Mouse (Mus musculus): ENCODE results near the gene Hdac7. TPM values are rescaled to one million over a fixed set of nuclear protein-coding genes. Genes with fewer than 3 reads are reported as not detected.
"Not testable (repeated sequence)": the region's sequence is repeated elsewhere in the genome, so short reads cannot be mapped to it uniquely, and the experiment has no call there.

The Hdac7 gene
- polyA plus RNA-seq, 1 experiment from 2014 or later = 24.1 TPM

DNA sequence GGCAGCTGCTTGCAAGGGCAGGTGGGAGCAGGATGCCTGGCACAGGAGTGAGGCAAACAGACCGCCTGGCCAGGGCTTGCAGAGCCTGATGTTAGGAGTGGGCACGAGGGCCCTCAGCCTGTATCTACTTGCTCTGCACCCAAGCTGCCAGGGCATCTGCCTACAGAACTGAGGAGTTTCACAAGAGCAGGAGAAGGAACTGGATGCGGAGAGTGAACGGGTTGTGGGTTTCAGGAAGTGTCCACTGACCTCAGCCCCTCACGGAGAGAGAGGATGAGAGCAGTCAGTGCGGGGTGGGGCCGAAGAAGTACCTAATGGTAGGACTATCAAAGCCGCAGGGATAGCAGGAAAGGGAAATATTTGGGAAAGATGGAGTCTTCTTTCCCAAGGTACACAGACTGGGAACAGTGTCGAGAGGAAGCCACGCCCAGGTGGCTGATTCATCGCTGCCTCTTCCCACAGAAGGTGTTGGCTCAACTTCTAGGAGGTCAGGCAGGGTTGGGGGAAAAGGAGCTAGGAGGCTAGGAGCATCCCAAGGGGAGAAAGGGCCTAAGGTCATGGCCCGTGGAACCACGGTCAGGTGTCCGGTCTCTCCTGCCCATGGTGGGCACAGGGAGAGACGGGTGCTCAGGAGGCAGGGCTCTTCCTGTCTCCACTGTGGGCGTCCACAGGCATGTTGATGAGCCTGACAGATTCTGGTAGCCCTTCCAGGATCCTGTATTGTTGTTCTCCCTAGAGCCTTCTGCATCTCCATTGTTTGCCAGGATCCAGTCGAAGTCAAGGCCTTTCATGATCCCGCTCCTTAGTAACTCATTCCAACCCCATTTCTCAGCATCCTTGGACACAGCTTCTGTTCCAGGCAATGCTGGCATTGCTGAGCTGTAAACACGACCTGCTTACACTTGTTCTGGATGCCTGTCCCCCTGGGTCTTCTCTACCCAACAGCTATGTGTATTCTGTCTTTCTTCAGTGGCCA is 27.0 kb upstream of the Hdac7 start:
- Histone ChIP-seq H3K27me3 (no peaks in the 10 kb centered on the region), H3K4me1 (no peaks in the 10 kb centered on the region), H3K9ac (no peak overlapping the region), H3K4me2 (no peak overlapping the region), H3K36me3 (replicated peaks) (no peaks in the 10 kb centered on the region), H3K27ac (no peak overlapping the region), H3K9me3 (peaks cover 3% of the 10 kb centered on the region; the same call in 1 of the 2 replicates), H3K4me3 (replicated peaks) (no peak overlapping the region)
- no peak for ATAC-seq (ENCODE audit: low FRiP score)
- WGBS = 88% methylated on average over 19 of the region's 19 CpGs

DNA sequence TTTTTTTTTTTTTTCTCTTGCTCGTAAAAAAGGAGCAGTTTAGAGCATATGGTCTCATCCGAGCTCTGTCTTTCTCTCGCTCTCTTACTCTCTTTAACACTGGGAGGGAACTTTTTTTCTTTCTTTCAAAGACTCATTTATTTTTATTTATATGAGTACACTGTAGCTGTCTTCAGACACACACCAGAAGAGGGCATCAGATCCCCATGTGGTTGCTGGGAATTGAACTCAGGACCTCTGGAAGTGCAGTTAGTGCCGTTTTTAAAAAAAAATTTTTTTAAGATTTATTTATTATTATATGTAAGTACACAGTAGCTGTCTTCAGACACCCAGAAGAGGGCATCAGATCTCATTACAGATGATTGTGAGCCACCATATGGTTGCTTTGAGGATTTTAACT is 25.8 kb upstream of the Hdac7 start:
- not testable (repeated sequence) for H3K36me3 ChIP-seq (replicated peaks); H3K27ac ChIP-seq; H3K9me3 ChIP-seq; H3K4me1 ChIP-seq; H3K9ac ChIP-seq; H3K4me3 ChIP-seq (replicated peaks); ATAC-seq (ENCODE audit: low FRiP score); H3K4me2 ChIP-seq; H3K27me3 ChIP-seq
- WGBS = 85% methylated on average over 4 of the region's 4 CpGs

- H3K4me3 ChIP-seq (replicated peaks) = no peak overlapping the region
- WGBS = 91% methylated on average over 6 of the region's 6 CpGs
- H3K9me3 ChIP-seq = peaks cover 3% of the 10 kb centered on the region; the same call in 1 of the 2 replicates
- no peaks in the 10 kb centered on the region for H3K4me1 ChIP-seq
- H3K27ac ChIP-seq = no peak overlapping the region
- no peaks in the 10 kb centered on the region for H3K27me3 ChIP-seq
- no peak overlapping the region for H3K9ac ChIP-seq
- no peaks in the 10 kb centered on the region for H3K36me3 ChIP-seq (replicated peaks)
- no peak for ATAC-seq (ENCODE audit: low FRiP score)
- no peak overlapping the region for H3K4me2 ChIP-seq
Measured at GRCm38 (mm10) chr15:97868985-97869384, 24.7 kb upstream of the Hdac7 start.

GRCm38 (mm10) chr15:97865988-97866387 is 21.7 kb upstream of the Hdac7 start:
- no peak overlapping the region for H3K4me2 ChIP-seq
- H3K27me3 ChIP-seq = no peaks in the 10 kb centered on the region
- peaks cover 3% of the 10 kb centered on the region; the same call in 1 of the 2 replicates for H3K9me3 ChIP-seq
- H3K9ac ChIP-seq = no peak overlapping the region
- ATAC-seq (ENCODE audit: low FRiP score) = no peak
- H3K4me1 ChIP-seq = peaks cover 9% of the 10 kb centered on the region
- 89% methylated on average over 2 of the region's 2 CpGs for WGBS
- no peak overlapping the region for H3K4me3 ChIP-seq (replicated peaks)
- no peak overlapping the region for H3K27ac ChIP-seq
- H3K36me3 ChIP-seq (replicated peaks) = no peaks in the 10 kb centered on the region

GRCm38 (mm10) chr15:97865175-97865574 is 20.9 kb upstream of the Hdac7 start:
- Histone ChIP-seq H3K4me1 (peaks cover 9% of the 10 kb centered on the region), H3K9ac (no peak overlapping the region), H3K4me3 (replicated peaks) (no peak overlapping the region), H3K4me2 (no peak overlapping the region), H3K27ac (no peak overlapping the region), H3K27me3 (no peaks in the 10 kb centered on the region), H3K36me3 (replicated peaks) (no peaks in the 10 kb centered on the region), H3K9me3 (peaks cover 3% of the 10 kb centered on the region; the same call in 1 of the 2 replicates)
- 74% methylated on average over 6 of the region's 6 CpGs for WGBS
- ATAC-seq (ENCODE audit: low FRiP score) = no peak

DNA sequence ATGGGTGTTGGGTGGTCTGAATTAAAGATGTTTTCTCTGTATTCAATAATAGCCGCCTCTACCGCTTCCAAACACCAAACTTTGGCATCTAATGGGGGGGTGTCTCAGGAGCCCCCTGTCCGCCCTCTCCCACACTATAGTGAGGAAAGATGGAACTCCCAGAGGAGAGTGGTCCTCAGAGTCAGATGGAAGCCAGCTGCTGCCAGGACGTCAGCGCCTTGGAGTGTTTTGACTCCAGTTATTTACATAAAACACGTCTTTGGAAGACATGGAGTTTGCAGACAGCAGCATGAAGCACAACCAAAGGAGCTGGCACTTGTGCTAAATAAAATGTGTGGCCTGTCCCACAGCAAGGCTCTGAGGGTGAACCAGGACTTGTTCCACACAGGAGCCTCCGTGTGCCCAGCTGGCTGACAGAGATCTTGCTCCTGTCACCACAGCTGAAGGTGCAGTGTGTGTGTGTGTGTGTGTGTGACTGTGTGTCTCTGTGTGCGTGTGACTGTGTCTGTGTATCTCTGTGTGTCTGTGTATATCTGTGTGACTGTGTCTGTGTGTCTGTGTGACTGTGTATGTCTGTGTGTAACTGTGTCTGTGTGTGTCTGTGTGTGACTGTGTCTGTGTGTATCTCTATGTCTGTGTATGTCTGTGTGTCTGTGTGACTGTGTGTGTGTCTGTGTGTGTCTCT is 20.2 kb upstream of the Hdac7 start:
- Histone ChIP-seq H3K36me3 (replicated peaks) (no peaks in the 10 kb centered on the region), H3K27ac (no peak overlapping the region), H3K9ac (no peak overlapping the region), H3K9me3 (peaks cover 3% of the 10 kb centered on the region; the same call in 1 of the 2 replicates), H3K4me1 (peaks cover 9% of the 10 kb centered on the region), H3K4me2 (no peak overlapping the region), H3K4me3 (replicated peaks) (no peak overlapping the region), H3K27me3 (no peaks in the 10 kb centered on the region)
- WGBS = 76% methylated on average over 8 of the region's 8 CpGs
- no peak for ATAC-seq (ENCODE audit: low FRiP score)

DNA sequence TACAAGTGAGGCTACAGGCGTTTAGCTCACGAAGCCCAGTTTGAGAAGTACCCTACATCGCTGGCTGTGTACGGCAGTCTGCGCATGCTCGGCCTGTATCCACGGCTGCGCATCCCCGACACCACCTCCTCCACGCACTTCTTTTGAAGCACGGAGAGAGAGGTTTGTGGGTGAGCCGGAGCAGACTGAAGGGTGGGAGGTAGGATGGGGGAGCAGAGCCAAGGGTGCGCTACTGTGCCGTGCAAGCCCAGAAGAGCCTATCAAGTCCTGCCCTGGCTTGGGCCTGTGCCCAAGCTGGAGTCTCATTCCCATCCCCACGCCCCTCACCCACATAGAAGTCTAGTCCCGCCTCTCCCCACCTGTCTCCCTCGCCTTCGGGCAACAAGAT is 19.2 kb upstream of the Hdac7 start:
- WGBS = 78% methylated on average over 17 of the region's 18 CpGs
- H3K4me1 ChIP-seq = peaks cover 9% of the 10 kb centered on the region
- H3K27ac ChIP-seq = no peak overlapping the region
- H3K4me3 ChIP-seq (replicated peaks) = no peak overlapping the region
- peaks cover 3% of the 10 kb centered on the region; the same call in 1 of the 2 replicates for H3K9me3 ChIP-seq
- no peaks in the 10 kb centered on the region for H3K36me3 ChIP-seq (replicated peaks)
- no peaks in the 10 kb centered on the region for H3K27me3 ChIP-seq
- no peak overlapping the region for H3K9ac ChIP-seq
- no peak for ATAC-seq (ENCODE audit: low FRiP score)
- H3K4me2 ChIP-seq = no peak overlapping the region

- Histone ChIP-seq H3K36me3 (replicated peaks) (no peaks in the 10 kb centered on the region), H3K9me3 (peaks cover 3% of the 10 kb centered on the region; the same call in 1 of the 2 replicates), H3K27me3 (no peaks in the 10 kb centered on the region), H3K4me3 (replicated peaks) (no peak overlapping the region), H3K4me2 (no peak overlapping the region; the same call in 1 of the 2 replicates), H3K9ac (no peak overlapping the region), H3K27ac (no peak overlapping the region), H3K4me1 (peaks cover 9% of the 10 kb centered on the region)
- 40% methylated on average over 14 of the region's 14 CpGs for WGBS
- no peak for ATAC-seq (ENCODE audit: low FRiP score)
Measured at GRCm38 (mm10) chr15:97862881-97863493, 18.7 kb upstream of the Hdac7 start.

- no peak overlapping the region for H3K27ac ChIP-seq
- 81% methylated on average over 3 of the region's 3 CpGs for WGBS
- H3K27me3 ChIP-seq = no peaks in the 10 kb centered on the region
- H3K4me2 ChIP-seq = no peak overlapping the region
- peaks cover 9% of the 10 kb centered on the region for H3K4me1 ChIP-seq
- H3K4me3 ChIP-seq (replicated peaks) = no peak overlapping the region
- H3K9me3 ChIP-seq = no peaks in the 10 kb centered on the region
- ATAC-seq (ENCODE audit: low FRiP score) = no peak
- H3K36me3 ChIP-seq (replicated peaks) = no peaks in the 10 kb centered on the region
- no peak overlapping the region for H3K9ac ChIP-seq
Measured at GRCm38 (mm10) chr15:97860353-97860752, 16.1 kb upstream of the Hdac7 start.

GRCm38 (mm10) chr15:97858431-97858830 is 14.1 kb upstream of the Hdac7 start:
- H3K4me2 ChIP-seq = no peak overlapping the region
- H3K4me3 ChIP-seq (replicated peaks) = no peak overlapping the region
- H3K9ac ChIP-seq = no peak overlapping the region
- no peak for ATAC-seq (ENCODE audit: low FRiP score)
- no peak overlapping the region for H3K27ac ChIP-seq
- no peaks in the 10 kb centered on the region for H3K27me3 ChIP-seq
- peaks cover 8% of the 10 kb centered on the region for H3K4me1 ChIP-seq
- WGBS = 85% methylated on average over 4 of the region's 4 CpGs
- H3K9me3 ChIP-seq = no peaks in the 10 kb centered on the region
- H3K36me3 ChIP-seq (replicated peaks) = no peaks in the 10 kb centered on the region

- no peak for ATAC-seq (ENCODE audit: low FRiP score)
- Histone ChIP-seq H3K9me3 (no peaks in the 10 kb centered on the region), H3K27me3 (no peaks in the 10 kb centered on the region), H3K9ac (no peak overlapping the region), H3K4me1 (no peaks in the 10 kb centered on the region), H3K4me2 (no peak overlapping the region), H3K27ac (no peak overlapping the region), H3K4me3 (replicated peaks) (no peak overlapping the region), H3K36me3 (replicated peaks) (no peaks in the 10 kb centered on the region)
- 77% methylated on average over 6 of the region's 6 CpGs for WGBS
Measured at GRCm38 (mm10) chr15:97854551-97854950, 10.2 kb upstream of the Hdac7 start.

GRCm38 (mm10) chr15:97854059-97854458 is 9.8 kb upstream of the Hdac7 start:
- no peak overlapping the region for H3K4me2 ChIP-seq
- no peaks in the 10 kb centered on the region for H3K36me3 ChIP-seq (replicated peaks)
- H3K9me3 ChIP-seq = no peaks in the 10 kb centered on the region
- no peak for ATAC-seq (ENCODE audit: low FRiP score)
- no peak overlapping the region for H3K9ac ChIP-seq
- no peaks in the 10 kb centered on the region for H3K27me3 ChIP-seq
- 55% methylated on average over 8 of the region's 8 CpGs for WGBS
- no peak overlapping the region for H3K27ac ChIP-seq
- 0 out of 2 replicates have a peak, but pooled peaks cover 5% of the 10 kb centered on the region for H3K4me1 ChIP-seq
- no peak overlapping the region for H3K4me3 ChIP-seq (replicated peaks)
